Mouse (Mus musculus) thymus, adult 18-20 months (tissue): Measurements from ENCODE around the gene Tbx18.

Source experiments
- DNase-seq, 2 experiments: peaks; one replicate each; pipeline ENCODE4 v3.0.0; 2022; ENCODE audit warnings: mixed read lengths in 2 of 2

Gene Tbx18

DNA sequence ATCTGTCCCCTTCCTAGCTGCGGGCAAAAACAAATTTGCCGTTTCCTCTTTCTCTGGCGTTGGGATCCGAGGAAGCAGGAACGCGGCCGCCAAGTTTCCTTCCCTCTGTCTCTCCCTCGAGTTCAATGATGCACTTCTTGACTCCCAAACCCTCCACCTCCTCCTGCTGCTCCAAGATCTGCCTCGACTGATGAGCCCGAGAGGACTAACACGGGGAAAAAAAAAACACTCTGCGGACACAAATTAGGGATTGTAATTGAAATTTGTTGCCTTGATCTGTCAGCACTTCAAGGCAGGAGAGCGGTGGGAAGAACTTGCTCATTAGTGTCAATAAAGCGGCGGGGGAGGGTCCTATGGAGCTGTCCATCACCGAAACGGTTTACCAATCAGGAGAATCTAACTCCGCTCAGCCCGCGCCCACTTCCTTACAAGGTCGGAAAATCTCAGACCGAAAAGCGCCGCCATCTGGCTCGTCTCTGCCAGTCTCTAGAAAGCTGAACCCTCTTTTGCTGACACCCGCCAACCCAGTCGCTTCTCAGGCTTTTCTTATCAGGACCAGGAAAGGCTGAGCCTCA lies at the start of gene Tbx18:
TSS of gene Tbx18 (minus strand) at position 300 of the 575 bp plus-strand sequence.
- no peak for DNase-seq

DNA sequence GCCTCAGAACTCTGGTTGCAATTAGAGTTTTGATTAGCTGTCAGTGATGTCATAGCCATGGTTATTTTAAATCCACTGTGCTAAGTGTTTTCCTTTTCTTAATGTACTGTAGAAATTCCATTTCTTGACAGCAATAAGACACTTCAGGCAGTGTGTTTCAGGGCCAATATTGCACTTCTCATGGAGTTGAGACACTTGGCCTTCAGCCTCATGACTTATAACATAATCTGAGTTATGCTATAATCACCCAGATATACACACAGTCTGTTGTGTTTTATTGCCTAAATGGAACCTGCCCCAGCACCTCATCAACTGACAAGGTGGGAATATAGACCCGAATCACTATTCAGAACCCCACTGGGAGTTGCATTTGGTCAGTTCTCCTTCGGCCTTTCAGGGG lies 42.9 kb upstream of the Tbx18 start:
- no peak for DNase-seq

DNA sequence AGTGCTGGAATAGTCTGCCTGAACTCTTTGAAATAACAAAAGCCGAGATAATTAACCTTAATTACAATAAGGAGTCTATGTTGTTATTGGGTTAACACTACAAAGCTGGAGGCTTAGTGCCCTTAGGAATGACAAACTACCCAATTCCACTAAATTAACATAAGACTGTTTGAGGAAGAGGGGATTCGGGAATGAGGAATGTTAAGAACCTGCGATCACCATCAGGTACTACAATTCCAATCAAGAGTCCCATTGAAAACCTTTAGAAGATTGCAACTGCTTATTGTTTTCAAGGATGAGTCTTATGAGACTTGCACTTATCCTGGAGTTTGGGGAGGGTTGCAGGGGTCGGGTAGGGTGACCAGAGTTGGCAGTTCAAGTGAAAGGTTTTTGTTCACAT lies 24.6 kb upstream of the Tbx18 start:
- no peak for DNase-seq

GRCm38 (mm10) chr9:87741599-87741998 lies 10.5 kb upstream of the Tbx18 start:
- no peak for DNase-seq

GRCm38 (mm10) chr9:87740667-87741066 lies 9.6 kb upstream of the Tbx18 start:
- DNase-seq = no peak

DNA sequence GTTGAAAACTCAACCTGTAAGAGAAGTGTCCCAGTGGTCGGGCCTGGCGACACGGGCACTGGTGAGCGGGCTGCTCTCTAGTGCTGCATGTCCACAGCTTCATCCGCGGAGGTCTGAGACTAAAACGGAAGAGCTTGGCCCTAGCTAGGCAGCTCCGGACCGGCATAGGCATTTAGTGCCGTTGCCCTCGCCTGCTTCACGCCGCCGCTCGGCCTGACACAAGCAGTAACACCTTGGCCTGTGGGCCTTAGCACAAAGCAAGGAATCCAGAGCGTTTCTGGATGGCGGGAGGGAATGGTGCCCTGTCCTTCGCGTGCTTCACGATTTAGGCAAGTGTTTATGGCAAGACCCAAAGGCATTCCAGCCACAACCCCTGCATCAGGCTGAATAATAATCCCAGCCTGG lies 9.2 kb upstream of the Tbx18 start:
- DNase-seq = no peak

GRCm38 (mm10) chr9:87739543-87740161 lies 8.6 kb upstream of the Tbx18 start:
- no peak for DNase-seq

GRCm38 (mm10) chr9:87738766-87739542 lies 7.9 kb upstream of the Tbx18 start:
- no peak for DNase-seq

DNA sequence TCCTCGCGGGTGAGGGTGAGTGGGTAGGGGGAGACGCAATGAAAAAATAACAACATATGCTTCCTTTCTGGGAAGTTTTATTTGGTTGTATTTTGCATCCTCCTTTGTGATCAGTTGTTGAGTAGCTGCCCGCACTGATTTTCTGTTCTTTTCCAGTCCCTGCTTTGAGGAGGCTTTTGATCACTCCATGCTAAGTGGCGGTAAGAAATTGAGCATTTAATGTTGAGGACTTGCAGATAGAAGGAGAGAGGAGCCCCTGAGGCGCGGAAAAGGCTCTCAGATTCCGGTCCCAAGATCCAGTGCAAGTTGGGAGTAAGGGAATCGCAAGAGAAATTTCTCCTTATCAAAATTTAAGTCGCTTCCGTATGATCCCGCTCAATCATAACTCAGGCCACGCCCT lies 7.1 kb upstream of the Tbx18 start:
- DNase-seq = no peak

DNA sequence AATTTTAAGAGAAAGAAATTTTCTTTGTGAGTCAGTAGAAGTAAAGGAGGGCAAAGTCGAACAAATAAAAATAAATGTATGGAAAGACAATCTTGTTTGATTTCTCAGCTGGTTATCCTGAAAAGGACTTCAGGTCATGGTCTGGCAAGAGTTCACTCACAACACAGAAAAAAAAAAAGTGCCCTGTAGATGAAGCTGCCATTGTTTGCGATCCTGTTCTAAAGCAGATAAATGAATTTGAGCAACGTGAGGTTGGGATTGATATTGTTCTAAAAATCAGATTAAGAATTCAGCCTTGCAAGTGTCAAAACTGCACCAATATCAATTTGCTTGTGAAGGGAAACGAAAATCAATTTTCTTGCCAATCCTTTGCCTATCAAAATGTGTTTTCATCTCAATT lies 6.2 kb upstream of the Tbx18 start:
- no peak for DNase-seq

DNA sequence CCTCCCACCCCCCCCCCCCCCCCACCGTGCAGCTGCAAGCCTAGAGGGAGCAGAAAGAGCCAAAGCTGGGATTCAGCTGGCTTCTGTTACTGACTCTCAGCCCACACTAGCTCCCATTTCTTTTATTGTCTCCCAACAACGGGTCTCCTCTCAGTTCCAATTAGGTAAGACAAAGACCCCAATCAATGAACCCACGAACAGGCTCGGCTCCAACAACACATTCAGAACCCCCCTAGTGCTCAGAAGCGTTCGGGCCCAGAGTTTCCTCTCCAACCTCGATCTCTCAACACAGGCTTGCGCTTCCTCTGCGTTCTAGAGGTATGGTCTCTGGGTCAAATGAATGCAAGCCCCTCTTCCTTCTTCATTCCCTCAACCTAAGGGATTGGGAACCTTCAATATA lies 4.0 kb upstream of the Tbx18 start:
- no peak for DNase-seq

- no peak for DNase-seq
Observed at GRCm38 (mm10) chr9:87734631-87735030, 3.6 kb upstream of the Tbx18 start.

- DNase-seq = no peak
Observed at GRCm38 (mm10) chr9:87733732-87734131, 2.7 kb upstream of the Tbx18 start.

GRCm38 (mm10) chr9:87733236-87733630 lies 2.2 kb upstream of the Tbx18 start:
- no peak for DNase-seq

- DNase-seq = no peak
Observed at GRCm38 (mm10) chr9:87732416-87733235, 1.6 kb upstream of the Tbx18 start.

DNA sequence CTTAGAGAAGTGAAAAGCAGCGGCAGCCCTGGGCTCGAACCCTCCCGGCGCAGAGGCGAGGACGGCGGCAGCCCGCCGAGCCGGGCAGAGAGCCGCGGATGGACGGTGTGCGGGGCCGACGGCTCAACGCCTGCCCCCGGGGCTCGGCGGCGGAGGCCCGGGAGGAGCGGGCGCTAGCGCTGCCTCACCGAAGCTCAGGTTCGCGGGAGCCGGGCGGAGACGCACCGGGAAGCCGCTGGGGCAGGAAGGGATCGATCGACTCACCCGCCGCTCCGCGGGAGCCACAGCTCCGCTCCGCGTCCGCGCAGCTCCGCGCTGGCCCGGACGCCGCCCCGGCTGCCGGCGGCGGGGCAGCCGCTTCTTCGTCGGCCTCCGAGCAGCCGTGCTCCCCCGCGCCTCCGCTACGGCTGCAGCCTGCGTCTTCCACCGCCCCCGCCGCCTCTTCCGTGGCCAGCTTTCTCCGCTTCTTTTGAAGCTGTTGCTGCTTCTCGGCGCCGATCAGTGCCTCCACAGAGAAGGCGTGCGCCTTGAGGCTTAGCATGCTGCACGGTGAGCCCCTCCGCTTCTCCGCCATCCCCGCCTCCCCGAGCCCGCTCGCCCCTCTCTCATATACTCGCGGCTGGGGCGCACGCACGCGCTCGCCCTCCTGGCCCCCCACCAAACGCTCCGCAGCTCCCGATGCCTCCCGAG lies 644 bp downstream of the Tbx18 start:
- no peak for DNase-seq

GRCm38 (mm10) chr9:87729316-87730270 lies 1.5 kb downstream of the Tbx18 start:
- no peak for DNase-seq

GRCm38 (mm10) chr9:87728107-87728506 lies 3.0 kb downstream of the Tbx18 start:
- DNase-seq = no peak

- DNase-seq = no peak
Observed at GRCm38 (mm10) chr9:87727155-87727953, 3.7 kb downstream of the Tbx18 start.

DNA sequence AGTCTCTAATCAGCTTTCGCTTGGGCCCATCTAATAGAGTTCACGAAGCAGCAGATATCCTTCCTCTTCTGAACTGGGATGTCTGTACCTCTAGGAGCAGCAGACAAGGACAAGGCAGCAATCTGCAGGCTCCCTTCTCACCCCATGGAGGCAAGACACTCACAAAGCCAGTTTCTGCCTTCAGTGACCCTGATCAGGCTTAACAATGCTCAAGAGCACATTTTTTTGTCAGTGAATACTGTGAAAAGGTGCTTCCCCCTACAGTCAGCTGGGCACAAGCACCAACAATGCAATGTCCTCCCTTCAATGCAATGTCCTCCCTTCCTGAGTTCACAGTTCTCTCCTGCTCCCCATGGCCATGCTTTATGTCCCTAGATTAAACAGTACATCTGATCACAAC lies 9.3 kb downstream of the Tbx18 start:
- DNase-seq = no peak

- DNase-seq = no peak
Observed at GRCm38 (mm10) chr9:87710360-87710759, 20.7 kb downstream of the Tbx18 start.
